Mouse (Mus musculus): ENCODE measurements around the gene Adamts2. TPM values are rescaled to one million over a fixed set of nuclear protein-coding genes. Genes with fewer than 3 reads are reported as not detected.
A peak's percentile ranks its signal among the peaks of the same experiment; 100 is the strongest.

Adamts2 gene
- polyA plus RNA-seq, 1 experiment from 2014 or later, result 2.3 TPM

- Histone ChIP-seq H3K4me3 (ENCODE audit: low read depth, low read length) (no peak overlapping the region), H3K9ac (replicated peaks) (no peak overlapping the region), H3K4me1 (ENCODE audit: insufficient read depth) (peaks cover 4% of the 10 kb centered on the region), H3K27ac (ENCODE audit: low read depth) (no peak overlapping the region), H3K27me3 (ENCODE audit: insufficient read depth, low read length) (peaks cover 27% of the 10 kb centered on the region), H3K4me2 (ENCODE audit: low read depth, low read length) (no peak overlapping the region), H3K36me3 (replicated peaks; ENCODE audit: insufficient read depth, low read length) (no peaks in the 10 kb centered on the region), H3K9me3 (ENCODE audit: low read length) (no peaks in the 10 kb centered on the region)
- ATAC-seq, result peak; percentile 48; the same call in 1 of the 2 replicates
- WGBS (ENCODE audit: insufficient replicate concordance), result 80% methylated on average over 3 of the region's 3 CpGs
- no peak for DNase-seq
- no peak for TF ChIP-seq CTCF (IDR thresholded peaks at IDR 0.05; ENCODE audit: low read depth)
- TF ChIP-seq EP300 (IDR thresholded peaks at IDR 0.05; ENCODE audit: low read depth), result no peak
Measured at GRCm38 (mm10) chr11:50845951-50846350, 244.1 kb downstream of the Adamts2 start.

- H3K36me3 ChIP-seq (replicated peaks; ENCODE audit: insufficient read depth, low read length), result no peaks in the 10 kb centered on the region
- no peak overlapping the region for H3K4me3 ChIP-seq (ENCODE audit: low read depth, low read length)
- ATAC-seq (no peak), DNase-seq (no peak)
- H3K27me3 ChIP-seq (ENCODE audit: insufficient read depth, low read length), result peaks cover 38% of the 10 kb centered on the region
- no peak overlapping the region for H3K4me2 ChIP-seq (ENCODE audit: low read depth, low read length)
- 74% methylated on average over 5 of the region's 5 CpGs for WGBS (ENCODE audit: insufficient replicate concordance)
- TF ChIP-seq EP300 (IDR thresholded peaks at IDR 0.05; ENCODE audit: low read depth) (no peak), CTCF (IDR thresholded peaks at IDR 0.05; ENCODE audit: low read depth) (peak; percentile 37)
- H3K4me1 ChIP-seq (ENCODE audit: insufficient read depth), result peaks cover 10% of the 10 kb centered on the region
- H3K27ac ChIP-seq (ENCODE audit: low read depth), result no peak overlapping the region
- no peak overlapping the region for H3K9ac ChIP-seq (replicated peaks)
- H3K9me3 ChIP-seq (ENCODE audit: low read length), result no peaks in the 10 kb centered on the region
Measured at GRCm38 (mm10) chr11:50847047-50847446, 245.2 kb downstream of the Adamts2 start.

GRCm38 (mm10) chr11:50848520-50849137, 246.7 kb downstream of the Adamts2 start:
- 31% methylated on average over 3 of the region's 3 CpGs for WGBS (ENCODE audit: insufficient replicate concordance)
- Histone ChIP-seq H3K27ac (ENCODE audit: low read depth) (no peak overlapping the region), H3K36me3 (replicated peaks; ENCODE audit: insufficient read depth, low read length) (no peaks in the 10 kb centered on the region), H3K9ac (replicated peaks) (no peak overlapping the region), H3K4me1 (ENCODE audit: insufficient read depth) (peaks cover 10% of the 10 kb centered on the region), H3K27me3 (ENCODE audit: insufficient read depth, low read length) (peaks cover 50% of the 10 kb centered on the region), H3K9me3 (ENCODE audit: low read length) (no peaks in the 10 kb centered on the region), H3K4me3 (ENCODE audit: low read depth, low read length) (no peak overlapping the region), H3K4me2 (ENCODE audit: low read depth, low read length) (no peak overlapping the region)
- ATAC-seq (no peak), DNase-seq (no peak)
- TF ChIP-seq EP300 (IDR thresholded peaks at IDR 0.05; ENCODE audit: low read depth) (no peak), CTCF (IDR thresholded peaks at IDR 0.05; ENCODE audit: low read depth) (no peak)

- Histone ChIP-seq H3K27me3 (ENCODE audit: insufficient read depth, low read length) (peaks cover 50% of the 10 kb centered on the region), H3K4me2 (ENCODE audit: low read depth, low read length) (no peak overlapping the region), H3K4me1 (ENCODE audit: insufficient read depth) (peaks cover 10% of the 10 kb centered on the region), H3K27ac (ENCODE audit: low read depth) (no peak overlapping the region), H3K36me3 (replicated peaks; ENCODE audit: insufficient read depth, low read length) (no peaks in the 10 kb centered on the region), H3K9ac (replicated peaks) (no peak overlapping the region), H3K4me3 (ENCODE audit: low read depth, low read length) (no peak overlapping the region), H3K9me3 (ENCODE audit: low read length) (no peaks in the 10 kb centered on the region)
- TF ChIP-seq EP300 (IDR thresholded peaks at IDR 0.05; ENCODE audit: low read depth), result no peak
- DNase-seq (no peak), ATAC-seq (no peak)
- WGBS (ENCODE audit: insufficient replicate concordance), result 2% methylated on average over 10 of the region's 10 CpGs
Measured at GRCm38 (mm10) chr11:50849310-50849709, 247.4 kb downstream of the Adamts2 start.

- peak within 1 kb of the TSS; percentile 50 for H3K4me2 ChIP-seq (ENCODE audit: low read depth, low read length)
- H3K4me3 ChIP-seq (ENCODE audit: low read depth, low read length), result peak within 1 kb of the TSS; percentile 32
- no peak within 1 kb of the TSS for H3K27ac ChIP-seq (ENCODE audit: low read depth)
- no peak for TF ChIP-seq CTCF (IDR thresholded peaks at IDR 0.05; ENCODE audit: low read depth)
- TF ChIP-seq EP300 (IDR thresholded peaks at IDR 0.05; ENCODE audit: low read depth), result no peak
- WGBS (ENCODE audit: insufficient replicate concordance), result 2% methylated on average over 11 of the region's 11 CpGs
- DNase-seq, result no peak
- peaks cover 10% of the 10 kb centered on the region for H3K4me1 ChIP-seq (ENCODE audit: insufficient read depth)
- H3K9ac ChIP-seq (replicated peaks), result no peak within 1 kb of the TSS
- no peaks in the 10 kb centered on the region for H3K36me3 ChIP-seq (replicated peaks; ENCODE audit: insufficient read depth, low read length)
- H3K27me3 ChIP-seq (ENCODE audit: insufficient read depth, low read length), result peaks cover 50% of the 10 kb centered on the region
- no peaks in the 10 kb centered on the region for H3K9me3 ChIP-seq (ENCODE audit: low read length)
- ATAC-seq, result no peak
Measured at GRCm38 (mm10) chr11:50850177-50850735, 248.4 kb downstream of the Adamts2 start, which contains the start of gene Grm6. Gene Grm6 (plus strand): TSS chr11:50850685.

GRCm38 (mm10) chr11:50850989-50851601, 249.2 kb downstream of the Adamts2 start:
- peaks cover 50% of the 10 kb centered on the region for H3K27me3 ChIP-seq (ENCODE audit: insufficient read depth, low read length)
- H3K9ac ChIP-seq (replicated peaks), result no peak overlapping the region

More at GRCm38 (mm10) chr11:50850989-50851601, 249.2 kb downstream of the Adamts2 start:
- Histone ChIP-seq H3K27ac (ENCODE audit: low read depth) (no peak overlapping the region), H3K4me2 (ENCODE audit: low read depth, low read length) (peak overlapping the region; percentile 50), H3K4me3 (ENCODE audit: low read depth, low read length) (peak overlapping the region; percentile 32), H3K36me3 (replicated peaks; ENCODE audit: insufficient read depth, low read length) (no peaks in the 10 kb centered on the region), H3K4me1 (ENCODE audit: insufficient read depth) (peaks cover 10% of the 10 kb centered on the region), H3K9me3 (ENCODE audit: low read length) (no peaks in the 10 kb centered on the region)
- TF ChIP-seq CTCF (IDR thresholded peaks at IDR 0.05; ENCODE audit: low read depth), result no peak
- TF ChIP-seq EP300 (IDR thresholded peaks at IDR 0.05; ENCODE audit: low read depth), result no peak
- DNase-seq (no peak), ATAC-seq (no peak)
- 1% methylated on average over 62 of the region's 72 CpGs for WGBS (ENCODE audit: insufficient replicate concordance)

Other genes starting within 250 kb of the Adamts2 start
- gene Cby3, start 247.6 kb upstream of the Adamts2 start, polyA plus RNA-seq (2015; fragmentation: Nextera tagmentation; extraction: Ambion mirVana), result 0.21 TPM in 1 of 2 replicates, not detected in the other
- gene Hnrnph1, start 225.1 kb upstream of the Adamts2 start, polyA plus RNA-seq (2015; fragmentation: Nextera tagmentation; extraction: Ambion mirVana), result 70.1 and 71.1 TPM in 2 replicates
- 7.1 and 7.9 TPM in 2 replicates for gene Rufy1, start 171.0 kb upstream of the Adamts2 start, polyA plus RNA-seq (2015; fragmentation: Nextera tagmentation; extraction: Ambion mirVana)
- 0.21 and 0.39 TPM in 2 replicates for gene Zfp354c, start 225.6 kb downstream of the Adamts2 start, polyA plus RNA-seq (2015; fragmentation: Nextera tagmentation; extraction: Ambion mirVana)
- 0.08 and 0.15 TPM in 2 replicates for gene Zfp879, start 239.5 kb downstream of the Adamts2 start, polyA plus RNA-seq (2015; fragmentation: Nextera tagmentation; extraction: Ambion mirVana)
- gene Grm6, start 248.6 kb downstream of the Adamts2 start, polyA plus RNA-seq (2015; fragmentation: Nextera tagmentation; extraction: Ambion mirVana), result 0.12 TPM in 1 of 2 replicates, not detected in the other

Measured in liver, postnatal 0 days (tissue).